Mouse (Mus musculus) embryonic facial prominence, embryonic 13.5 days (tissue): Measurements from ENCODE around the gene Chchd6. TPM values are rescaled to one million over a fixed set of nuclear protein-coding genes. Genes with fewer than 3 reads are reported as not detected.
A peak's percentile ranks its signal among the peaks of the same experiment; 100 is the strongest.

Experiments
- ATAC-seq: fragments of 200-750 bp; cut with Nextera tagmentation; 2 replicates; pipeline ENCODE4 v1.8.0; 2017; ENCODE audit warnings: low read depth; ENCODE audit not compliant: insufficient number of reproducible peaks, insufficient read depth, low FRiP score, low TSS enrichment
- H3K27ac ChIP-seq: fragments of 300-500 bp; sonication (generic); 2 replicates; pipeline ENCODE4 v1.5.1; 2015; ENCODE audit warnings: moderate library complexity, mild to moderate bottlenecking, inconsistent platforms
- H3K27me3 ChIP-seq: fragments of 300-500 bp; sonication (generic); 2 replicates; pipeline ENCODE4 v1.6.1; 2015; ENCODE audit warnings: mild to moderate bottlenecking, inconsistent platforms
- H3K36me3 ChIP-seq: fragments of 300-500 bp; sonication (generic); 2 replicates; pipeline ENCODE4 v1.6.1; 2015; ENCODE audit warnings: mild to moderate bottlenecking, inconsistent platforms
- H3K4me1 ChIP-seq: fragments of 300-500 bp; sonication (generic); 2 replicates; pipeline ENCODE4 v1.6.1; 2015; ENCODE audit warnings: inconsistent platforms
- H3K4me2 ChIP-seq: fragments of 300-500 bp; sonication (generic); 2 replicates; pipeline ENCODE4 v1.6.1; 2015; ENCODE audit warnings: moderate library complexity, mild to moderate bottlenecking, inconsistent platforms
- H3K4me3 ChIP-seq: fragments of 300-500 bp; sonication (generic); 2 replicates; pipeline ENCODE4 v1.5.1; 2015; ENCODE audit warnings: mild to moderate bottlenecking, inconsistent platforms
- H3K9ac ChIP-seq: fragments of 300-500 bp; sonication (generic); 2 replicates; pipeline ENCODE4 v1.6.1; 2015; ENCODE audit warnings: mild to moderate bottlenecking, inconsistent platforms
- H3K9me3 ChIP-seq: fragments of 300-500 bp; sonication (generic); 2 replicates; pipeline ENCODE4 v1.6.1; 2016; ENCODE audit warnings: inconsistent platforms
- WGBS: fragments of 180-500 bp; shearing (Covaris S2); methylation state at CpG from one replicate; pipeline ENCODE4 v1.1.7; 2015; ENCODE audit warnings: mixed read lengths; 5-methylcytosine and 5-hydroxymethylcytosine counted together
- polyA plus RNA-seq: library from polyadenylated mRNA; unstranded; fragments of >200 nt; fragmentation: Nextera tagmentation; extraction: Ambion mirVana; gene quantifications from 2 replicates; pipeline ENCODE4 v1.2.1, GENCODE M21; 2015

Chchd6 gene
- 65.0 and 67.2 TPM in 2 replicates for polyA plus RNA-seq

DNA sequence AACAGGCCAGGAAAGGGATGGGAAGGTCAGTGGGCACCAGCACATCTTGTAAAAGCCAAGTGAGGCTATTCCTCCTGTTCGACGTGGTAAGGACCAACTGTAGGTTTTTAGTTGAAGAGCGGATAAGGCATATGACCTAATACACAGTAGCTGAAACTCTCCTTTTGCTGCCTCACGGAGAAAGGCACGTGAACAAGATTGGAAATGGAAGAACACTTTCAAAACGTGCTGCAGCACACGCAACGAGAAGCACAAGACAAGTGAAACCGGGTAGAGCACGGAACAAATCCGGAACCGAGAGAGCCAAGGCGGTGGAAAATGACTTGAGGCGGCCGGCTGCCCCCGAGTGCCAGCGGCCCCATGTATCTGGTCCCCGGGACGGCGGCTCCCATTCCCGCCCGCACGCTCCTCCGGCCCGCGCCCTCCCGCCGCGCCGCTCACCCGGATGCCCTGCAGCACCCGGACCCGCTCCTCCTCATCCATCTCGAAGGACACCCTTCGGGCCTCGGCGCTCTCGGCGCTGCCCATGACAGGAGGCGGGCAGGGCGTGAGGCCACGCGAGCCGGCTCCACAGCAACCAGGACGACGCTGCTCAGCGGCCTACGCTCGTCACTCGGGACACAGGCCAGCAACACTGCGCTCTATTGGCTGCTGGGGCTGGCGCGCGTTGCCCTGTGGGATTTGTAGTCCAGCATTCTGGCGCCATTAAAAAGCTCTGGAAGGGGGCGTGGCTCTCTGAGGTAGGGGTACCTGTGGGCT is at the start of gene Chchd6:
Chchd6 (minus strand) TSS at position 635 of the 759 bp plus-strand sequence.
- Histone ChIP-seq H3K9me3 (peaks cover 4% of the 10 kb centered on the region), H3K36me3 (no peaks in the 10 kb centered on the region), H3K27ac (no peak within 1 kb of the TSS), H3K4me2 (peak within 1 kb of the TSS; percentile 74), H3K4me1 (peaks cover 5% of the 10 kb centered on the region), H3K9ac (peak within 1 kb of the TSS; percentile 77), H3K27me3 (no peaks in the 10 kb centered on the region), H3K4me3 (peak within 1 kb of the TSS; percentile 71)
- under 1% methylated on average over 55 of the region's 56 CpGs for WGBS
- peak; percentile 100 for ATAC-seq

DNA sequence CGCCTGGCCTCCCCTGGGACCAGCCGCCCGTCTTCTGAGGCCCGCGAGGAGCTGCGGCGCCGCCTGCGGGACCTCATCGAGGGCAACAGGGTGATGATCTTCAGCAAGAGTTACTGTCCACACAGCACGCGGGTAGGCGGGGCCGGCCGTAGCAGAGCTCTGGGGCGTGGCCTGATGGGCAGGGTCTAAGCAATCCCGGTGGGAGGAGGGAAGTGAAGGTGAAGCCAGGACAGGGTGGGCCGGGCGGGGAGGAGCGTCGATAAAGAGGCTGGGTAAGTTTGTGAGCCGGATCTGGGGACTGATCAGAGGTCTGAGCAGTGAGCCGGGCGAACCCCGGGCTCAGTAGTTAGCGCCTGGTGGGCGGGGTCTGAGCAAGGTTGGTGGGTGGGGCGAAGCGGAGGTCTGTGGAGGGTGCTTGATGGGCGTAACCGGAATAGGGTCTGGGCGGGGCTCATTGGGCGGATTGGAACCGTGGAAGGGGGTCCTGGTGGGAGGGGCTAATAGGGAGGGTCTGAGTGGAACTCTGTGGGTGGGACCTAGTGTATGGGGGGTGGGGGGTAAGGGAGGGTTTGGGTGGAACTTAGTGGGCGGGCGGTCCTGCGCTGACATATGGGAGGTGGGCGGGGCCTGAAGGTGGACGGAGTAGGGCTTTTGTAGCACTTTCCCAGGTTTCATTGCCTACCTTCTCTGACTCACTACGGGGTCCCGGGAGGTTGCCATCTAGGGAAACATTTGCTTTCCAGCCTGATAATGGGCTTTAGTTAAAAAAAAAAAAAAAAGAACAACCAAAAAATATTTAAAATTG is 49.0 kb upstream of the Chchd6 start:
- Histone ChIP-seq H3K36me3 (no peaks in the 10 kb centered on the region), H3K9ac (peak overlapping the region; percentile 72), H3K4me2 (peak overlapping the region; percentile 82), H3K27me3 (no peaks in the 10 kb centered on the region), H3K4me1 (no peaks in the 10 kb centered on the region), H3K27ac (peak overlapping the region; percentile 92), H3K9me3 (no peaks in the 10 kb centered on the region), H3K4me3 (peak overlapping the region; percentile 80)
- whole genome bisulfite sequencing, result under 1% methylated on average over 41 of the region's 41 CpGs
- peak; percentile 90 for ATAC-seq

- Histone ChIP-seq H3K27me3 (no peaks in the 10 kb centered on the region), H3K36me3 (no peaks in the 10 kb centered on the region), H3K4me1 (no peaks in the 10 kb centered on the region), H3K4me3 (peak within 1 kb of the TSS; percentile 80), H3K9ac (peak within 1 kb of the TSS; percentile 72), H3K4me2 (peak within 1 kb of the TSS; percentile 82), H3K27ac (peak within 1 kb of the TSS; percentile 92), H3K9me3 (no peaks in the 10 kb centered on the region)
- peak; percentile 88 for ATAC-seq
- WGBS, result under 1% methylated on average over 49 of the region's 51 CpGs
Observed at GRCm38 (mm10) chr6:89643798-89644270, 48.4 kb upstream of the Chchd6 start, which contains the start of gene Txnrd3. TSS of gene Txnrd3 (plus strand) at chr6:89643988.

GRCm38 (mm10) chr6:89639025-89639424 is 43.6 kb upstream of the Chchd6 start:
- ATAC-seq, result no peak
- Histone ChIP-seq H3K4me1 (0 out of 2 replicates have a peak, but pooled peaks cover 7% of the 10 kb centered on the region), H3K27ac (no peak overlapping the region), H3K9ac (no peak overlapping the region), H3K4me2 (no peak overlapping the region), H3K9me3 (no peaks in the 10 kb centered on the region), H3K27me3 (no peaks in the 10 kb centered on the region), H3K4me3 (no peak overlapping the region), H3K36me3 (no peaks in the 10 kb centered on the region)
- WGBS, result 19% methylated on average over 2 of the region's 2 CpGs

GRCm38 (mm10) chr6:89637977-89638376 is 42.5 kb upstream of the Chchd6 start:
- no peak overlapping the region for H3K4me3 ChIP-seq
- no peaks in the 10 kb centered on the region for H3K36me3 ChIP-seq
- H3K27me3 ChIP-seq, result peaks cover 2% of the 10 kb centered on the region; the same call in 1 of the 2 replicates
- 0 out of 2 replicates have a peak, but pooled peaks cover 7% of the 10 kb centered on the region for H3K4me1 ChIP-seq
- ATAC-seq, result no peak
- H3K9me3 ChIP-seq, result no peaks in the 10 kb centered on the region
- no peak overlapping the region for H3K27ac ChIP-seq
- H3K9ac ChIP-seq, result no peak overlapping the region
- 70% methylated on average over 4 of the region's 4 CpGs for WGBS
- no peak overlapping the region for H3K4me2 ChIP-seq

DNA sequence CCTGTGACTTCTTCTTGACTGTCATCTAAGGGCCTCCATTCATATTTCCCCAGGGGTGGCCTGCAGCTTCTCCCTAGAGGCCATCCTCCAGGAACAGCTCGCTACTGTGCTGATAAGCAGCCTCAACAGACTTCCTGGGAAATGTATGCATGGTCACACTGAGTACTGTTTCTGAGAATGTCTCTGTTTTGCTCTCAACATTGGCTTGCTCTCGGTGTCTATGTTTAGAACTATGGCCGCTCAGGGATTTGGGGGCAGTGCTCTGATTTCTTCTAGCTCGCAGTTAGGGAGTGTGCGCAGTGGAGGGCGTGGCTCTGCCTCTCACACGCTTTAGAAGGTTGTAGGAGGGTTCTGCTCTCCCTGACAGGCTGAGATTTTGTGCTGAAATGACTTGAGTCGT is 38.9 kb upstream of the Chchd6 start:
- Histone ChIP-seq H3K27ac (no peak overlapping the region), H3K4me2 (no peak overlapping the region), H3K4me1 (peaks cover 9% of the 10 kb centered on the region; the same call in 1 of the 2 replicates), H3K9ac (no peak overlapping the region), H3K4me3 (no peak overlapping the region), H3K27me3 (peaks cover 7% of the 10 kb centered on the region; the same call in 1 of the 2 replicates), H3K36me3 (no peaks in the 10 kb centered on the region), H3K9me3 (no peaks in the 10 kb centered on the region)
- ATAC-seq, result no peak
- 32% methylated on average over 8 of the region's 8 CpGs for WGBS

- H3K9ac ChIP-seq, result no peak overlapping the region
- no peak for ATAC-seq
- H3K4me2 ChIP-seq, result no peak overlapping the region
- no peaks in the 10 kb centered on the region for H3K9me3 ChIP-seq
- no peaks in the 10 kb centered on the region for H3K36me3 ChIP-seq
- H3K27ac ChIP-seq, result no peak overlapping the region
- no peak overlapping the region for H3K4me3 ChIP-seq
- WGBS, result 67% methylated on average over 7 of the region's 7 CpGs
- peaks cover 9% of the 10 kb centered on the region; the same call in 1 of the 2 replicates for H3K4me1 ChIP-seq
- peaks cover 7% of the 10 kb centered on the region; the same call in 1 of the 2 replicates for H3K27me3 ChIP-seq
Observed at GRCm38 (mm10) chr6:89633115-89633514, 37.7 kb upstream of the Chchd6 start.

DNA sequence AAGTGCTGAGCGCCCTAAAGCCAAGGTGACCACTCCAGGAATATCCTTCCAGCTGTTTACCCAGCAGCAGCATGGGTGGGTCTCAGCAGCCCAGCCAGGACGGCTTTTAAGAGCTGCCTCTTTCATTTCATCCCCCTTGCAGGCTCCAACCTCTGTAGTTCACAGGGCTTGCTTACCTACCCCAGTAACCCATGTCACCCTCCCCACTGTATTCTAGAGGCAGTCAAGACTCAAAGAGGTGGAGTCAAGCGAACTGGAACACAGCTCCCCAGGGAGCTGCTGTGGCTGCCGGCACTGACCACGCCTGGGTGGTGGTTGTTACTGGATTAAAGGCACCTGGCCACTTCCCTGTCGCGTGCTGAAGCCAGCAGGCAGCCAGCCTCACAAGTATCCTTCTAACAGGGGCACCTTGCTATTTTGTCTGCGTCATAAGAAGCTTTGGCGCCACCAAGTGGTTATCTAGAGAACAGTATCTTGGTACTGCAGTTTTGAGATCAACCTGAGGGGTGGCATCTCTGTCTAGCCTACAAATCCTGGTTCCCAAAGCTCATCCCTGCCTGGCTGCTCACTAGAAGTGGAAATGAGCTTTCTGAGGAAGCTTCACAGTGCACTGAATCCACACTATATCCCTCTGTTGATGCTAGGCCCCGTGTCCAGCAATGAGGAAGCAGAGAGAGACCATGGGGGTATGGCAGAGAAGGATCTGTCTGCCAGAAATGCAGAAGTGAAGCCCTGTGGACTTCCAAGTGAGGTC is 36.5 kb upstream of the Chchd6 start:
- Histone ChIP-seq H3K36me3 (no peaks in the 10 kb centered on the region), H3K27me3 (peaks cover 7% of the 10 kb centered on the region; the same call in 1 of the 2 replicates), H3K27ac (no peak overlapping the region), H3K9me3 (no peaks in the 10 kb centered on the region), H3K4me3 (no peak overlapping the region), H3K4me1 (peaks cover 9% of the 10 kb centered on the region; the same call in 1 of the 2 replicates), H3K9ac (peak overlapping the region; percentile 33; the same call in 1 of the 2 replicates), H3K4me2 (peak overlapping the region; percentile 44)
- ATAC-seq, result no peak
- WGBS, result 12% methylated on average over 10 of the region's 10 CpGs

DNA sequence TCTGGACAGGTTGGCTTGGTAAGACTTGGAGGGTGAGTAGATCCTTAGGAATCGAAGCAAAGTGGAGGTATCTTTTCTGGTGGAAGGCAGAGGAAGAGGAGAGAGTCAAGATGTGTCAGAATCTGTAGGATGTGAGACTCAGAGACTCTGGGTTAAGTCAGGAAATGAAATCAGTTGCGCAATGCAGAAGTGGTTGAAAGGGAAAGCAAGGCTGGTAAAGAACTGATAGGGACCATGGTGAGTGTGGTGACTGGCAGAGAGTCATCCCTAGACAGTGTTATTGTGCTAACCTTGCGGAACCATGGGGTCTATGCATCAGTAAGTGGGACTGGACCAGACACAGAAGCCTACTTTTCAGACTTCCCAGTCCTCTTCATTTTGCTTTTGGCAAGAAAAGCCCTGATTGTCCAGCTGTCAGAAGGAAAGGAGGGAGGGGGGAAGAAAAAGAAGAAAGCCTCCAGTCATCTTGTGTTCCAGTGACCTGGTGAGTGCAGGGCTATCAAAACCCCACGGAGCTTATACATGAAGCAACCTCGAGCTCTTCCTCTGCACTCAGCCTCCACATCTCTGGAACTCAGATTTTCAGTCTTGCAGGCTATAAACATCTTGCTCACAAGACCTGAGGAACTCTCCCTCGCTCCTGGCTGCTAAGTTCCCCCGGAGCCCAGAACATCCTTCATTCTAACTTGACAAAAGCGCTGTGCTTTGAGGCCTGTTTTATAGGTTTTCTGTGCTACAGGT is 32.8 kb upstream of the Chchd6 start:
- Histone ChIP-seq H3K4me1 (peaks cover 3% of the 10 kb centered on the region; the same call in 1 of the 2 replicates), H3K27ac (no peak overlapping the region), H3K4me3 (no peak overlapping the region), H3K27me3 (peaks cover 7% of the 10 kb centered on the region; the same call in 1 of the 2 replicates), H3K36me3 (no peaks in the 10 kb centered on the region), H3K4me2 (no peak overlapping the region), H3K9me3 (no peaks in the 10 kb centered on the region), H3K9ac (no peak overlapping the region)
- WGBS, result 61% methylated on average over 8 of the region's 8 CpGs
- no peak for ATAC-seq

DNA sequence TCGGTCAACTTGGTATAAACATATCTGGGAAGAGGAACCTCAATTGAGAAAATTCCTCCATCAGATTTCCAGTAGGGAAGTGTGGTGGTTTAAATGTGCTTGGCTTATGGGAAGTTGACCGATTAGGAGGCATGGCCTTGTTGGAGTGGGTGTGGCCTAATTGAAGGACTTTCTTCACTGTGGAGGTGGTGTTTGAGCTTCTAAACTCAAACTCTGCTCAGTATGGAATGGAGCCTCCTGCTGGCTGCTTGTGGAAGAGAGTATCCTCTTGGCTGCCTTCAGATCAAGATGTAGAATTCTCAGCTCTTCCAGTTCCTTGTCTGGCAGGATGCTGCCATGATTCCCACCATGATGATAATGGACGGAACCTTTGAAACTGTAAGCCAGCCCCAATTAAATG is 27.2 kb upstream of the Chchd6 start:
- Histone ChIP-seq H3K27me3 (no peaks in the 10 kb centered on the region), H3K9ac (no peak overlapping the region), H3K4me3 (no peak overlapping the region), H3K4me1 (no peaks in the 10 kb centered on the region), H3K4me2 (no peak overlapping the region), H3K9me3 (no peaks in the 10 kb centered on the region), H3K27ac (no peak overlapping the region), H3K36me3 (no peaks in the 10 kb centered on the region)
- ATAC-seq, result no peak
- WGBS, result 78% methylated on average over 3 of the region's 3 CpGs
